Mouse (Mus musculus) testis, adult 2 months (tissue): ENCODE measurements around the gene E030018B13Rik. TPM values are rescaled to one million over a fixed set of nuclear protein-coding genes. Genes with fewer than 3 reads are reported as not detected.
A peak's percentile ranks its signal among the peaks of the same experiment; 100 is the strongest.

Source experiments
- H3K27ac ChIP-seq: fragments of 200-500 bp; 2 replicates; pipeline ENCODE4 v1.5.1; 2012; ENCODE audit warnings: low read depth, low read length; ENCODE audit not compliant: control insufficient read depth, insufficient read depth
- H3K27me3 ChIP-seq: fragments of 200-500 bp; 2 replicates; pipeline ENCODE4 v1.6.1; 2012; ENCODE audit warnings: mild to moderate bottlenecking, low read length, moderate library complexity; ENCODE audit not compliant: control insufficient read depth, insufficient read depth
- H3K36me3 ChIP-seq: fragments of 200-500 bp; 2 replicates; pipeline ENCODE4 v1.6.1; 2012; ENCODE audit warnings: mild to moderate bottlenecking, low read length; ENCODE audit not compliant: control insufficient read depth, insufficient read depth
- H3K4me1 ChIP-seq: fragments of 200-500 bp; 2 replicates; pipeline ENCODE4 v1.6.1; 2012; ENCODE audit warnings: low read length; ENCODE audit not compliant: control insufficient read depth, insufficient read depth
- H3K4me3 ChIP-seq: fragments of 200-500 bp; 2 replicates; pipeline ENCODE4 v1.5.1; 2012; ENCODE audit warnings: low read depth, mild to moderate bottlenecking, low read length, moderate library complexity, mixed read lengths; ENCODE audit not compliant: control insufficient read depth
- CTCF ChIP-seq: fragments of 200-500 bp; IDR thresholded peaks from 2 replicates; pipeline ENCODE4 v1.5.1; 2012; ENCODE audit warnings: low read depth, mild to moderate bottlenecking, inconsistent platforms, low read length, moderate library complexity; ENCODE audit not compliant: control insufficient read depth, insufficient read depth, insufficient replicate concordance
- POLR2A ChIP-seq: fragments of 200-500 bp; IDR thresholded peaks from 2 replicates; pipeline ENCODE4 v1.6.1; 2012; ENCODE audit warnings: low read depth, mild to moderate bottlenecking, inconsistent platforms, low read length, moderate library complexity; ENCODE audit not compliant: control insufficient read depth
- polyA plus RNA-seq: library from polyadenylated mRNA; depleted of rRNA; stranded (reverse); fragments of >200 nt; gene quantifications from 2 replicates; pipeline ENCODE4 v1.2.3, GENCODE M21; 2012

E030018B13Rik gene
- polyA plus RNA-seq, 1 experiment: not detected

GRCm38 (mm10) chr7:63922571-63922970 is 5.9 kb downstream of the E030018B13Rik start:
- Histone ChIP-seq H3K27ac (no peak overlapping the region), H3K36me3 (no peaks in the 10 kb centered on the region), H3K27me3 (no peaks in the 10 kb centered on the region), H3K4me1 (peaks cover 17% of the 10 kb centered on the region), H3K4me3 (no peak overlapping the region)
- TF ChIP-seq POLR2A (no peak), CTCF (no peak)

- Histone ChIP-seq H3K27ac (no peak overlapping the region), H3K36me3 (no peaks in the 10 kb centered on the region), H3K4me1 (peaks cover 17% of the 10 kb centered on the region), H3K4me3 (no peak overlapping the region), H3K27me3 (no peaks in the 10 kb centered on the region)
- no peak for TF ChIP-seq POLR2A
- no peak for TF ChIP-seq CTCF
These were observed 6.3 kb downstream of the E030018B13Rik start for GRCm38 (mm10) chr7:63922975-63923374.

- H3K4me3 ChIP-seq: no peak overlapping the region
- TF ChIP-seq CTCF (no peak), POLR2A (no peak)
- no peaks in the 10 kb centered on the region for H3K36me3 ChIP-seq
- H3K4me1 ChIP-seq: peaks cover 17% of the 10 kb centered on the region
- H3K27me3 ChIP-seq: no peaks in the 10 kb centered on the region
- peak overlapping the region; percentile 63 for H3K27ac ChIP-seq
These were observed 7.5 kb downstream of the E030018B13Rik start for GRCm38 (mm10) chr7:63924151-63924550.

- H3K27me3 ChIP-seq: no peaks in the 10 kb centered on the region
- H3K36me3 ChIP-seq: no peaks in the 10 kb centered on the region
- H3K27ac ChIP-seq: peak overlapping the region; percentile 63
- H3K4me3 ChIP-seq: no peak overlapping the region
- peaks cover 13% of the 10 kb centered on the region for H3K4me1 ChIP-seq
- TF ChIP-seq CTCF (no peak), POLR2A (no peak)
These were observed 8.2 kb downstream of the E030018B13Rik start for GRCm38 (mm10) chr7:63924747-63925412.

GRCm38 (mm10) chr7:63925413-63926360 is 9.0 kb downstream of the E030018B13Rik start:
- TF ChIP-seq CTCF (no peak), POLR2A (no peak)

GRCm38 (mm10) chr7:63926492-63926891 is 9.8 kb downstream of the E030018B13Rik start:
- no peak overlapping the region for H3K4me3 ChIP-seq
- H3K36me3 ChIP-seq: no peaks in the 10 kb centered on the region
- TF ChIP-seq POLR2A: no peak
- TF ChIP-seq CTCF: no peak
- H3K27me3 ChIP-seq: no peaks in the 10 kb centered on the region
- H3K4me1 ChIP-seq: peaks cover 12% of the 10 kb centered on the region
- no peak overlapping the region for H3K27ac ChIP-seq

More at GRCm38 (mm10) chr7:63925413-63926360, 9.0 kb downstream of the E030018B13Rik start:
- Histone ChIP-seq H3K27ac (peak overlapping the region; percentile 27), H3K36me3 (no peaks in the 10 kb centered on the region), H3K27me3 (no peaks in the 10 kb centered on the region), H3K4me1 (peaks cover 12% of the 10 kb centered on the region), H3K4me3 (no peak overlapping the region)

GRCm38 (mm10) chr7:63927121-63927520 is 10.5 kb downstream of the E030018B13Rik start:
- Histone ChIP-seq H3K4me3 (no peak overlapping the region), H3K36me3 (no peaks in the 10 kb centered on the region), H3K27me3 (no peaks in the 10 kb centered on the region), H3K27ac (no peak overlapping the region), H3K4me1 (peaks cover 11% of the 10 kb centered on the region)
- TF ChIP-seq POLR2A: no peak
- no peak for TF ChIP-seq CTCF
